Mouse (Mus musculus) limb, embryonic 14.5 days (tissue): Measurements from ENCODE around the gene Gpd1l. TPM values are rescaled to one million over a fixed set of nuclear protein-coding genes. Genes with fewer than 3 reads are reported as not detected.

Experiments
- ATAC-seq: fragments of 200-750 bp; cut with Nextera tagmentation; 2 replicates; pipeline ENCODE4 v1.8.0; 2017; ENCODE audit warnings: low read depth, moderate number of reproducible peaks, moderate TSS enrichment; ENCODE audit not compliant: low FRiP score
- DNase-seq: peaks from one replicate; pipeline ENCODE4 v3.0.0-alpha.2; 2015; ENCODE audit warnings: low spot score
- H3K27ac ChIP-seq: fragments of 300-500 bp; sonication (generic); replicated peaks from 2 replicates; pipeline ENCODE4 v1.5.1; 2014; ENCODE audit warnings: low read depth, mild to moderate bottlenecking, low read length, moderate library complexity, mixed read lengths
- H3K27me3 ChIP-seq: fragments of 300-500 bp; sonication (generic); 2 replicates; pipeline ENCODE4 v1.6.1; 2014; ENCODE audit warnings: low read length, mixed read lengths; ENCODE audit not compliant: control insufficient read depth, insufficient read depth
- H3K36me3 ChIP-seq: fragments of 300-500 bp; sonication (generic); 2 replicates; pipeline ENCODE4 v1.6.1; 2014; ENCODE audit warnings: mild to moderate bottlenecking, low read length, moderate library complexity, mixed read lengths; ENCODE audit not compliant: control insufficient read depth, insufficient read depth
- H3K4me1 ChIP-seq: fragments of 300-500 bp; sonication (generic); 2 replicates; pipeline ENCODE4 v1.6.1; 2014; ENCODE audit warnings: antibody characterized with exemption, low read length, mixed read lengths; ENCODE audit not compliant: control insufficient read depth, insufficient read depth
- H3K4me2 ChIP-seq: fragments of 300-500 bp; sonication (generic); replicated peaks from 2 replicates; pipeline ENCODE4 v1.6.1; 2014; ENCODE audit warnings: low read depth, mild to moderate bottlenecking, low read length, moderate library complexity; ENCODE audit not compliant: severe bottlenecking
- H3K4me3 ChIP-seq: fragments of 300-500 bp; sonication (generic); replicated peaks from 2 replicates; pipeline ENCODE4 v1.5.1; 2014; ENCODE audit warnings: low read length
- H3K9ac ChIP-seq: fragments of 300-500 bp; sonication (generic); 2 replicates; pipeline ENCODE4 v1.6.1; 2014; ENCODE audit warnings: mild to moderate bottlenecking, low read depth, low read length, moderate library complexity; ENCODE audit not compliant: severe bottlenecking
- H3K9me3 ChIP-seq: fragments of 300-500 bp; sonication (generic); 2 replicates; pipeline ENCODE4 v1.6.1; 2016; ENCODE audit warnings: low read length; ENCODE audit not compliant: control insufficient read depth
- POLR2A ChIP-seq: fragments of 200-500 bp; IDR thresholded peaks from 2 replicates; pipeline ENCODE4 v1.8.0; 2012; ENCODE audit warnings: inconsistent platforms, mild to moderate bottlenecking, moderate library complexity, borderline replicate concordance; ENCODE audit not compliant: insufficient read depth, insufficient read length; ENCODE audit errors: extremely low read depth
- WGBS: fragments of 180-500 bp; shearing (Covaris S2); extraction: QIAGEN DNeasy Blood & Tissue Kit; methylation state at CpG from one replicate; pipeline ENCODE4 v1.1.7; 2014; 5-methylcytosine and 5-hydroxymethylcytosine counted together
- polyA plus RNA-seq, 2 experiments: library from polyadenylated mRNA; depleted of rRNA in 1 of 2; stranded (reverse) in 1 of 2; unstranded in 1 of 2; fragments of >200 nt; fragmentation: Nextera tagmentation in 1 of 2; extraction: Ambion mirVana in 1 of 2; gene quantifications; 2 replicates each; pipeline versions ENCODE4 v1.2.1 to v1.2.3; 2012 to 2014

The Gpd1l gene
- polyA plus RNA-seq, 2 experiments, result 6.4 to 11.1 TPM

DNA sequence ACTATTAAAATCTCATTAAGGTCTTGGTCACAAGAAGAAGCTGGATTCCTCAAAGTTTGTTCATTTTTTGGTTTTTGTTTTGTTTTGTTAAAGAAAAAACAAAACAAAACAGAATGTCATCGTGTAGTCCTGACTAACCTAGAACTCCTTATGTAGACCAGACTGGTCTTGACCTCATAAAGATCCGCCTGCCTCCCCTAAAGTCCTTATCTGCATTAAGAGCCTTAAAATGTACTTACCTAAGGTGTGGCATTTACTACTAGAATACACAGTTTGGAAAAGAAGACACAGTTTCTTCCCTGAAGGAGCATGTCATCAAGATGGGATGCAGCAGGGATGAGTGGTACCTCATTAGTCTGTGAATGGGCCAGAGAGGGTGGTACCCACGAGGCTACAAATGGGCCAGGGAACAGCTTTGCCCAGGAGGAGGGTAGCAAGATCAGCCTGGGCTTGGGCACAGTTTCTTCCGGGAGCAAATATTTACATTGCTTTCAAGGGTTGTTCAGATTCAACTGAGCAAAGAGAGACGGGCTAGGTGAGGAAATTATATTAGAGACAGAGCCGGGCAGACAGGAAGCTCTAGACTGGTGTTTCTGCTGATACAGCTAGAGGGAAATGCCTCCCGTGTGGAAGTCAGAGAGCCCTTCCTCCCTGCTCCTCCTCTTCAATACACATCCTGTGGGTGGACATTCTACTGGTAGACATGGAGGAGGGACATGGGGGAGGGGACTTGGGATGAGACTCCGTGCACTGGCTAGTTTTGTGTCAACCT lies 82.2 kb downstream of the Gpd1l start:
- no peaks in the 10 kb centered on the region for H3K27me3 ChIP-seq
- 71% methylated on average over 8 of the region's 8 CpGs for WGBS
- no peak overlapping the region for H3K9ac ChIP-seq
- H3K27ac ChIP-seq, result no peak overlapping the region
- no peak overlapping the region for H3K4me3 ChIP-seq
- TF ChIP-seq POLR2A, result no peak
- 0 out of 2 replicates have a peak, but pooled peaks cover 3% of the 10 kb centered on the region for H3K4me1 ChIP-seq
- H3K36me3 ChIP-seq, result no peaks in the 10 kb centered on the region
- DNase-seq, result no peak
- no peaks in the 10 kb centered on the region for H3K9me3 ChIP-seq
- no peak overlapping the region for H3K4me2 ChIP-seq
- no peak for ATAC-seq

Other genes starting within 250 kb of the Gpd1l start
- gene Dync1li1, start 245.2 kb downstream of the Gpd1l start, polyA plus RNA-seq (2012; rRNA removed), result 30.9 and 39.5 TPM in 2 replicates
- 34.5 and 39.6 TPM in 2 replicates for gene Dync1li1, start 245.2 kb downstream of the Gpd1l start, polyA plus RNA-seq (2014; fragmentation: Nextera tagmentation; extraction: Ambion mirVana)
- gene Cmtm6, start 202.9 kb downstream of the Gpd1l start, polyA plus RNA-seq (2012; rRNA removed), result 21.9 and 23.4 TPM in 2 replicates
- gene Cmtm6, start 202.9 kb downstream of the Gpd1l start, polyA plus RNA-seq (2014; fragmentation: Nextera tagmentation; extraction: Ambion mirVana), result 40.5 and 41.0 TPM in 2 replicates
- 118 and 165 TPM in 2 replicates for gene Cmtm7, start 152.1 kb downstream of the Gpd1l start, polyA plus RNA-seq (2012; rRNA removed)
- gene Cmtm7, start 152.1 kb downstream of the Gpd1l start, polyA plus RNA-seq (2014; fragmentation: Nextera tagmentation; extraction: Ambion mirVana), result 126 and 127 TPM in 2 replicates
- gene Cmtm8, start 89.8 kb downstream of the Gpd1l start, polyA plus RNA-seq (2012; rRNA removed), result 14.2 and 19.7 TPM in 2 replicates
- 19.2 and 20.5 TPM in 2 replicates for gene Cmtm8, start 89.8 kb downstream of the Gpd1l start, polyA plus RNA-seq (2014; fragmentation: Nextera tagmentation; extraction: Ambion mirVana)
- gene Osbpl10, start 44.6 kb upstream of the Gpd1l start, polyA plus RNA-seq (2012; rRNA removed), result 7.9 and 8.4 TPM in 2 replicates
- gene Osbpl10, start 44.6 kb upstream of the Gpd1l start, polyA plus RNA-seq (2014; fragmentation: Nextera tagmentation; extraction: Ambion mirVana), result 3.4 TPM in 2 replicates
- 50.7 and 51.5 TPM in 2 replicates for gene Rps27rt, start 48.8 kb upstream of the Gpd1l start, polyA plus RNA-seq (2012; rRNA removed)
- 532 and 574 TPM in 2 replicates for gene Rps27rt, start 48.8 kb upstream of the Gpd1l start, polyA plus RNA-seq (2014; fragmentation: Nextera tagmentation; extraction: Ambion mirVana)